Mouse (Mus musculus) ovary, adult 18-20 months (tissue): ENCODE data around the gene Clrn2.

ENCODE experiments used
- DNase-seq: peaks from one replicate; pipeline ENCODE4 v3.0.0; 2022; ENCODE audit warnings: low spot score, mixed read lengths

Clrn2 gene

GRCm38 (mm10) chr5:45449831-45450716, 3.5 kb upstream of the Clrn2 start, which contains the start of gene Qdpr:
Qdpr (minus strand) TSS chr5:45450236.
- peak; percentile 95 for DNase-seq

GRCm38 (mm10) chr5:45454456-45454855, 905 bp downstream of the Clrn2 start:
- DNase-seq = no peak

- DNase-seq = no peak
Measured at GRCm38 (mm10) chr5:45472880-45473450, 19.4 kb downstream of the Clrn2 start.

GRCm38 (mm10) chr5:45473521-45473920, 20.0 kb downstream of the Clrn2 start:
- DNase-seq = no peak

GRCm38 (mm10) chr5:45474215-45474614, 20.7 kb downstream of the Clrn2 start:
- DNase-seq = no peak

GRCm38 (mm10) chr5:45474758-45475157, 21.2 kb downstream of the Clrn2 start:
- no peak for DNase-seq

GRCm38 (mm10) chr5:45475771-45476170, 22.2 kb downstream of the Clrn2 start:
- no peak for DNase-seq

GRCm38 (mm10) chr5:45476288-45476687, 22.7 kb downstream of the Clrn2 start:
- DNase-seq = no peak

GRCm38 (mm10) chr5:45477601-45478000, 24.1 kb downstream of the Clrn2 start:
- DNase-seq = no peak

- no peak for DNase-seq
Measured at GRCm38 (mm10) chr5:45480066-45480465, 26.5 kb downstream of the Clrn2 start.

- DNase-seq = no peak
Measured at GRCm38 (mm10) chr5:45481125-45481524, 27.6 kb downstream of the Clrn2 start.

GRCm38 (mm10) chr5:45482607-45483006, 29.1 kb downstream of the Clrn2 start:
- no peak for DNase-seq

- no peak for DNase-seq
Measured at GRCm38 (mm10) chr5:45483654-45484053, 30.1 kb downstream of the Clrn2 start.

- no peak for DNase-seq
Measured at GRCm38 (mm10) chr5:45491776-45492175, 38.2 kb downstream of the Clrn2 start.

- peak; percentile 99 for DNase-seq
Measured at GRCm38 (mm10) chr5:45493191-45494092, 39.9 kb downstream of the Clrn2 start, which contains the start of gene Lap3. Lap3 (plus strand) TSS chr5:45493374.

GRCm38 (mm10) chr5:45494093-45494755, 40.7 kb downstream of the Clrn2 start:
- DNase-seq = no peak

GRCm38 (mm10) chr5:45495429-45495975, 42.0 kb downstream of the Clrn2 start:
- no peak for DNase-seq

- DNase-seq = no peak
Measured at GRCm38 (mm10) chr5:45496042-45496441, 42.5 kb downstream of the Clrn2 start.

- no peak for DNase-seq
Measured at GRCm38 (mm10) chr5:45496479-45496878, 42.9 kb downstream of the Clrn2 start.

GRCm38 (mm10) chr5:45496930-45497550, 43.5 kb downstream of the Clrn2 start:
- DNase-seq = no peak

GRCm38 (mm10) chr5:45497564-45497963, 44.0 kb downstream of the Clrn2 start:
- no peak for DNase-seq
